Mouse (Mus musculus) limb, embryonic 10.5 days (tissue): ENCODE results near the gene Usb1. TPM values are rescaled to one million over a fixed set of nuclear protein-coding genes. Genes with fewer than 3 reads are reported as not detected.

Experiments
- DNase-seq: peaks from one replicate; pipeline ENCODE4 v3.0.0-alpha.2; 2017; ENCODE audit warnings: low spot score
- H3K27ac ChIP-seq: fragments of 300-500 bp; sonication (generic); 2 replicates; pipeline ENCODE4 v1.5.1; 2016; ENCODE audit warnings: mild to moderate bottlenecking
- H3K27me3 ChIP-seq: fragments of 300-500 bp; sonication (generic); 2 replicates; pipeline ENCODE4 v1.6.1; 2016; ENCODE audit warnings: low read depth, mild to moderate bottlenecking; ENCODE audit not compliant: poor library complexity, severe bottlenecking
- H3K36me3 ChIP-seq: fragments of 300-500 bp; sonication (generic); 2 replicates; pipeline ENCODE4 v1.6.1; 2016; ENCODE audit warnings: mild to moderate bottlenecking, moderate library complexity
- H3K4me1 ChIP-seq: fragments of 300-500 bp; sonication (generic); 2 replicates; pipeline ENCODE4 v1.6.1; 2016
- H3K4me3 ChIP-seq: fragments of 300-500 bp; sonication (generic); 2 replicates; pipeline ENCODE4 v1.5.1; 2016; ENCODE audit warnings: mild to moderate bottlenecking, moderate library complexity
- H3K9me3 ChIP-seq: fragments of 300-500 bp; sonication (generic); replicated peaks from 2 replicates; pipeline ENCODE4 v1.6.1; 2016; ENCODE audit warnings: mild to moderate bottlenecking
- WGBS: fragments of 180-500 bp; shearing (Covaris S2); methylation state at CpG from one replicate; pipeline ENCODE4 v1.1.7; 2016; 5-methylcytosine and 5-hydroxymethylcytosine counted together
- polyA plus RNA-seq: library from polyadenylated mRNA; unstranded; fragments of >200 nt; fragmentation: Nextera tagmentation; extraction: Ambion mirVana; gene quantifications from 2 replicates; pipeline ENCODE4 v1.2.1, GENCODE M21; 2016

Gene Usb1
- 42.0 and 45.2 TPM in 2 replicates for polyA plus RNA-seq

DNA sequence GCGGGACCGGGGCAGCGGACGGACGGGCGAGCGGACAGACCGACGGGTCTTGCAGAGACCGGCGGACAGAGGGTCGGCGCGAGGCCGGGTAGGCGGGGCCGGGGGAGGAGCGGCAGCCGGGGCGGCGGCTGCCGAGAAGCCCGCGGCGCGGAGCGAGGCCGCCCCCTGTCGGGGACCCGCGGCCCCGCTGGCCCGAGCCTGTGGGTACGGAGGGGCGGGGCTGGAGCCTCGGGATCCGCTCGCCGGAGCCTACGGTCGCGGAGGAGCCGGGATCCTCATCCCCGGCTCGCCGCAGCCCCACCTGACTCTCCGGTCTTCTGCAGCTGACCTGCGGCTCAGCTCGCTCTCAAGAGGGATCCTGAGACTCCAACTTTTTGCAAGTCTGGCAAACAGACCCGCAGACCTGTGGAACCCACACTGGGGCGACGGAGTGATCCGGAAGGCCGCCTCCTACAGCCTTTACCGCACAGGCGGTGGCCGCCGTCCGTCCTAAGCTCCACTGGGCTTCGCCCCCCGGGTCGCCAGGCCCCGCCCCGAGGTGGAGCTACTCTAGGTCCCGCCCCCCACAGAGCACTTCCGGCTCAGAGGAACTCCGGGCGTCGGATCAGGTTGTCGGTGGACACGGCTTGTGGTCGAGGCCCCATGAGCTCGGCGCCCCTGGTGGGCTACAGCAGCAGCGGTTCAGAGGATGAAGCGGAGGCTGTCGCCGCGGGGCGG is at the start of gene Usb1, which contains the start of gene Zfp319:
TSS of gene Usb1 (plus strand) at position 565 of the 717 bp plus-strand sequence.
TSS of gene Zfp319 (minus strand) at position 231 of the 717 bp plus-strand sequence.
- H3K4me3 ChIP-seq = peak within 1 kb of the TSS; percentile 90
- no peaks in the 10 kb centered on the region for H3K27me3 ChIP-seq
- WGBS = under 1% methylated on average over 79 of the region's 80 CpGs
- DNase-seq = peak; percentile 97
- H3K36me3 ChIP-seq = peaks cover 49% of the 10 kb centered on the region
- H3K9me3 ChIP-seq = no peaks in the 10 kb centered on the region
- H3K27ac ChIP-seq = peak within 1 kb of the TSS; percentile 97
- H3K4me1 ChIP-seq = peaks cover 35% of the 10 kb centered on the region

DNA sequence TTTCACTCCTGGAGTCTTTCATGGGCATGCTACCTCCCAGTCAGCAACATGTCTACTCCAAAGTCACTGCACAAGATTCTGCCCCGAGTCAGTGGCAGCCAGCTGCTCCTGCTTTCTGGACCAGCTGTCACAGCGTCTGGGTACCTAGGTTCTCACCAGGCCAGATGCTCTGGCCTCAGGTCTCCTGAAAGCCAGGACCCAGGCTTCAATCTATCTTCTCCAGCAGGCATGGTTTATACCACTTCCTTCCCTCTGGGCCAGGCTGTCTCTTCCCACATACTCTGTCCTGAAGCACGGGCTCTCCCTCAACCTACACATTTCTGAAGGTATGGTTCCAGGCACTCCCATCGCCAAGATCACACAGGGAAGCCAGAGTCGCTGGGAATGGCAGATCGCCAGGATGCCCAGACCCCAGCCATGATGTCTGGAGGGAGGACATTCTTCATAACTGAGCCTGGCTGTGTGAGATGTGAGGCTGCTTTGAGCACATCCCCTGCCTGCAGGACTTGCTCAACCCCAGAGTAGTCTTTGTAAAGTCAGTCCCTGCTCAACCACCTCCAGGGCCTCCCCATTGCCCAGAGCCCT is 42.9 kb upstream of the Usb1 start:
- Histone ChIP-seq H3K4me3 (no peak overlapping the region), H3K36me3 (no peaks in the 10 kb centered on the region), H3K27ac (no peak overlapping the region), H3K9me3 (no peaks in the 10 kb centered on the region), H3K4me1 (peaks cover 7% of the 10 kb centered on the region; the same call in 1 of the 2 replicates), H3K27me3 (no peaks in the 10 kb centered on the region)
- DNase-seq = no peak
- WGBS = 76% methylated on average over 6 of the region's 6 CpGs

DNA sequence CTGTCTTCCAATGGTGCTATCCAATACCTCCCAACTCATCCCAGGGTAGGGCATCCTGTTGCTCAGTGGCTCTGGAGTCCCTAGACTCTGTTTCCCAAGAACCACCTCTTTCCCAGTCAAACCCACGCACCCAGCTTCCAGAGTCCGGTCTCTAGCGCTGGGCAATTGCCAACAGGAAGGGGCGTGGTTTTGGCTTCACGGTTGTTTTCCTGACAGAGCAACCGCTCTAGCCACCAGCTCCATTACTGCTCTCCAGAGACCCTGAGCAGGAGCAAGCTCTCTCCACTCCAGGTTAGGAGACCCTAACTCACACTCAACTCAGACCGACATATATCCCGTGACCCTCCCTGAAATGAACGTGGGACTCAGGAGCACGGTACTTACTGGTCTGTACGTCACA is 38.9 kb upstream of the Usb1 start:
- DNase-seq = no peak

DNA sequence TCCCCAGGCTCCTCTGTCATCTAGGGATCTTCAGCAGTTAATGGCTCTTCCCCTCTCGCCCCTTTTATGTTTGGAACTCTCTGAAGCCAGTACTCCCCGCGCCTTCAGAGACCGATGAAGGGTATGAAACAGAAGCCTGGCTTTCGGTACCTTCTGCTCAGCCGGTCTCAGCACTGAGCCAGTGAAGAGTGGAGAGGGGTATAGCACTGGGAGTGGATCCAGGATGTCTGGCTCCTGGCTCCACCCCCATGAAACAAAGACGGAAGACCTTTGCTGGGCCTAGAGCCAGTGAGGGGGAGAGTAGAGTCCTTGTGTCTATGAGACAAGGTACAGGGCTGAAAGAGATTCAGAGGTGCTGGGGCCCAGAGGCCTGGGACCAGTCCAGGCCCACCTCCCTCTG is 38.2 kb upstream of the Usb1 start:
- 77% methylated on average over 7 of the region's 7 CpGs for WGBS
- no peaks in the 10 kb centered on the region for H3K27me3 ChIP-seq
- H3K9me3 ChIP-seq = no peaks in the 10 kb centered on the region
- peaks cover 7% of the 10 kb centered on the region; the same call in 1 of the 2 replicates for H3K4me1 ChIP-seq
- no peak overlapping the region for H3K27ac ChIP-seq
- no peak overlapping the region for H3K4me3 ChIP-seq
- no peak for DNase-seq
- H3K36me3 ChIP-seq = no peaks in the 10 kb centered on the region

More for the DNA sequence above, 38.9 kb upstream of the Usb1 start:
- H3K4me1 ChIP-seq = peaks cover 7% of the 10 kb centered on the region; the same call in 1 of the 2 replicates
- no peaks in the 10 kb centered on the region for H3K36me3 ChIP-seq
- WGBS = 81% methylated on average over 11 of the region's 11 CpGs
- H3K4me3 ChIP-seq = no peak overlapping the region
- H3K27me3 ChIP-seq = no peaks in the 10 kb centered on the region
- H3K27ac ChIP-seq = no peak overlapping the region; the same call in 1 of the 2 replicates
- no peaks in the 10 kb centered on the region for H3K9me3 ChIP-seq

DNA sequence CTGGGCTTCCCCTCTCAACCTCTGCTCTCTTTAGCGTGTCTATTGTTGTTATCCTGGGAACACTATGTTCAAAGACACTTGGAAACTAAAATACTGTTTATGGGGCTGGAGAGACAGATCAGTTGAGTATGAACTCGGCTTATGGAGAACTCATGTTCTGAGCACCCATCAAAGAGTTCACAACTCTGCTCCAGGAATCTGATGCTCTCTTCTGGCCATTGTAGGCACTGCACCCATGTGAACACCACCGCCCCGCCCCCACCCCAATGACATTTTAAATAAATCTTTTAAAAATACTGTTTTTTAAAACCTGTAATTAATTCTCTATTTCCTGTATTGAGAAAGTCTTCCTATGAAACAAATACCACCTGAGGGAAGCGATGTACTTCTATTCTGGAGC is 29.7 kb upstream of the Usb1 start:
- H3K9me3 ChIP-seq = no peaks in the 10 kb centered on the region
- DNase-seq = no peak
- H3K27ac ChIP-seq = no peak overlapping the region
- H3K4me1 ChIP-seq = peaks cover 6% of the 10 kb centered on the region; the same call in 1 of the 2 replicates
- no peak overlapping the region for H3K4me3 ChIP-seq
- no peaks in the 10 kb centered on the region for H3K27me3 ChIP-seq
- WGBS = 24% methylated on average over 5 of the region's 5 CpGs
- no peaks in the 10 kb centered on the region for H3K36me3 ChIP-seq

DNA sequence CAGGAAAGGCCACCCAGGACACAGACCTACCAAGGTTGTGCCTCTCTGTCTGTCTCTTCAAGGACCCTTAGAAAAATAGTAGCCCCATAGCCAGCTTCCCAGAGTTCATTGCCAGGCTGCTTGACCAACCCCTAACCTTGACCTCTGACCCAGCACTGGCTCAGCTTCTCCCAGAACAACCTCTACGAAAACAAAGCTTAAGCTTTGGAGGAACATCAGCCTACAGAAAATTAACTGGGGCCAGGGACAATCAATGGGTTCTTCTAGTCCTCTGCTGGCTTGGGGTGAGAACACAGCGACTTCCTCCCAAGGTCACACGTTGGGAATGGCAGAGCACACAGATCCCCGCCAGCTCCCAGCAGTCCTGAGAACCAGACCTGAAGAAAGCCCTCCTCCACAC is 26.6 kb upstream of the Usb1 start:
- H3K4me1 ChIP-seq = peaks cover 6% of the 10 kb centered on the region; the same call in 1 of the 2 replicates
- H3K27me3 ChIP-seq = no peaks in the 10 kb centered on the region
- H3K4me3 ChIP-seq = no peak overlapping the region
- H3K36me3 ChIP-seq = no peaks in the 10 kb centered on the region
- no peak for DNase-seq
- 69% methylated on average over 4 of the region's 4 CpGs for WGBS
- no peaks in the 10 kb centered on the region for H3K9me3 ChIP-seq
- no peak overlapping the region for H3K27ac ChIP-seq

DNA sequence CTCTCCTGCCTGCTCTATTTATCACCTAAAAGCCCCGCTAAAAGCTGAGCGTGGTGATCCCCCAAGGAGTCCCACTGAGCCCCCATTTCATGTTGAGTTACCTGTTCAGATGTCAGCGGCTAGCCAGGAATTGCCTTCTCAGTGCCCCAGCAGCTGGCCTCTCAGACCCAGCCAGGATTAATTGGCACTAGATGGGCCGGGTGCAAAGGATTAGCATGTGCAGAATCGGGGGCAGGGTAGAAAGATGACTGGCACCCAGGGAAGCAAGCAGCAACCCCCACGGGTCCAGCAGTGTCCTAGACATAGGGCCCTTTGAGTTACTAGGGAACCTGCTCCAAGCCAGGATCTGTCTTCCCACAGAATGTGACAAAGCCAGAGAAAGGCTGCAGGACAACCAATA is 25.7 kb upstream of the Usb1 start, which contains the start of gene Cngb1:
TSS of gene Cngb1 (minus strand) at position 155 of the 400 bp plus-strand sequence.
- Histone ChIP-seq H3K4me1 (peaks cover 6% of the 10 kb centered on the region; the same call in 1 of the 2 replicates), H3K36me3 (no peaks in the 10 kb centered on the region), H3K4me3 (no peak within 1 kb of the TSS), H3K27ac (no peak within 1 kb of the TSS), H3K27me3 (no peaks in the 10 kb centered on the region), H3K9me3 (no peaks in the 10 kb centered on the region)
- DNase-seq = no peak
- WGBS = 51% methylated on average over 6 of the region's 6 CpGs

DNA sequence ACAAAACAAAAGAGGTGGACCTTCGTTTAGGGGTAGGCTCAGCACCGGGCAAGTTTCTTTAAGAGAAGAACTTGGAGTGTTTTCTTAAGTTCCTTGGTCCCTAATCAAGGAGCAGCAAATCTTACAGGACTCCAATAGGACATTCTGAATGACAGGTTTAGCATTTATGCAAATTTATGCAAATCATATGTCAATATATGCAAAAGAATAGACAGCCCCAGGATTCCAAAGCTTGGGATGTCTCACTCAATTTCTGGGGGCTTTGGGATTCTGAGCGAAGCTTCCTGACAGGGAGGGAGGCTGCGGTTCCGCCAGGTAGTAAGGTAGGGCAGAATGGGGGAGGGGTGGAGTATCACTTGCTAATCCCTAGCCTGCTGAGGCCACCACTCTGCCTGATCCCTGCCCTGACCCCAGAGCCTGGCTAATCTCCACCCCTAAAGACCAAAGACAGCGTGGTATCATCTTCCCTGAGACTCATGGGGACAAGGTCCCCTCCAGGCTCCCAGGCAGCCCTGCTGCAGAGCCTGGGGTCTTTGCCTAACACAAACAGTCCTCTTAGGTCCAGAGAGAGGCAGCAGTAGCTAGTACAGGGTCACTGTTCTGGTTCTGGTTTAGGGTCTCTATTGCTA is 21.6 kb upstream of the Usb1 start, which contains the start of gene Tepp:
TSS of gene Tepp (plus strand) at position 225 of the 629 bp plus-strand sequence.
- no peaks in the 10 kb centered on the region for H3K36me3 ChIP-seq
- no peaks in the 10 kb centered on the region for H3K9me3 ChIP-seq
- 24% methylated on average over 6 of the region's 6 CpGs for WGBS
- H3K4me3 ChIP-seq = no peak within 1 kb of the TSS
- peaks cover 6% of the 10 kb centered on the region; the same call in 1 of the 2 replicates for H3K4me1 ChIP-seq
- no peak for DNase-seq
- H3K27me3 ChIP-seq = no peaks in the 10 kb centered on the region
- H3K27ac ChIP-seq = no peak within 1 kb of the TSS

DNA sequence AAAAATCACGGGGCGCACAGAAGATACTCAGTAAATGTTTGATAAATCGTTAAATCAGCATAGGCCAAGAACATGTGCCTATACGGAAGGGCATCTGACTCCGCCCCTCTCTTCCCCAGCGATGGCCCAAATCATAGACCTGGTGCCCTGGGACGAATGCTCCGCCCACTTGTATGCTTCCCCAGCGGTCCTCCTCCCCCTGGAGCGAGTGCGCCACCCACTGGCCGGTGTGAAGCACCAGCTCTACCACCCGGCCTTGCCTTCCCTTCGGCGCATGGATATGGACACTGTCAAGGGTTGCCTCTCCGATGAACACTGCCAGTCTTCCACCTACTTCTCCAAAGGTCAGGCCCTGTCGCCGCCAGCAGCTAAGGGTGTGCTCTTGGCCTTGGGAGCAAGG is 19.2 kb upstream of the Usb1 start:
- H3K36me3 ChIP-seq = no peaks in the 10 kb centered on the region
- no peaks in the 10 kb centered on the region for H3K9me3 ChIP-seq
- no peaks in the 10 kb centered on the region for H3K27me3 ChIP-seq
- 70% methylated on average over 18 of the region's 18 CpGs for WGBS
- no peaks in the 10 kb centered on the region for H3K4me1 ChIP-seq
- H3K27ac ChIP-seq = no peak overlapping the region
- DNase-seq = peak; percentile 37
- no peak overlapping the region for H3K4me3 ChIP-seq

DNA sequence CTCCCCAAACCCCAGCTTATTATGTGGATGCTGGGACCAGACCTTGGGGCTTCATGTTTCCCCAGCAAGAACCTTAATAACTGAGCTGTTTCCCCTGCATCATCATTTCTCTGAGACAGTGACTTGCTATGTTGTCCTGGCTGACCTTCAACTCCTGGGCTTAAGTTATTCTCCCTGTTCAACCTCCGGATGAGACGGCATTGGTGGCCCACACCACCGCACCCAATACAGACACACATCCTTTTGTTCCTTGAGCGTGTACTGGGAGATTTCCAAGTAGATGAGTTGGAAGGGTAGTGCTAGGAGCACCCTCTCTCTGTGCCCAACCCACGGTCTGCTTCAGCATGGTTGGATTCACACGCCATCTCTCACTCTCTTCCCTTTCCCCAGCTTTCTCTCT is 18.2 kb upstream of the Usb1 start:
- H3K4me3 ChIP-seq = no peak overlapping the region
- H3K36me3 ChIP-seq = no peaks in the 10 kb centered on the region
- H3K9me3 ChIP-seq = no peaks in the 10 kb centered on the region
- DNase-seq = no peak
- peaks cover 6% of the 10 kb centered on the region; the same call in 1 of the 2 replicates for H3K27me3 ChIP-seq
- H3K27ac ChIP-seq = no peak overlapping the region
- no peaks in the 10 kb centered on the region for H3K4me1 ChIP-seq
- 91% methylated on average over 6 of the region's 6 CpGs for WGBS

DNA sequence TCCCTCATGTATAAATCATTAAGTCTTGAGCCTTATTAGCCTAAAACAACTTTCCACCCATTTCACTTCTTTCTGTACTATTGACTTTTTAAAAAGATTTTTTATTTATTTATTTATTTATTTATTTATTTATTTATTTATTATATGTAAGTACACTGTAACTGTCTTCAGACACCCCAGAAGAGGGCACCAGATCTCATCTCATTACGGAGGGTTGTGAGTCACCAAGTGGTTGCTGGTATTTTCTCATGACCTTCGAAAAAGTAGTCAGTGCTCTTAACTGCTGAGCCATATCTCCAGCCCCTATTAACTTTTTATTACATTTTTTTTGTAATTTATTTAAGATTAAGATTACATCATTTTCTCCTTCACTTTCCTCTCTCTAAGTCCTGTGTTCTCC is 17.4 kb upstream of the Usb1 start:
- H3K27ac ChIP-seq = no peak overlapping the region
- no peaks in the 10 kb centered on the region for H3K9me3 ChIP-seq
- no peaks in the 10 kb centered on the region for H3K36me3 ChIP-seq
- H3K27me3 ChIP-seq = peaks cover 14% of the 10 kb centered on the region
- no peak overlapping the region for H3K4me3 ChIP-seq
- H3K4me1 ChIP-seq = peaks cover 1% of the 10 kb centered on the region
- no peak for DNase-seq
- WGBS = 78% methylated on average over 2 of the region's 2 CpGs

DNA sequence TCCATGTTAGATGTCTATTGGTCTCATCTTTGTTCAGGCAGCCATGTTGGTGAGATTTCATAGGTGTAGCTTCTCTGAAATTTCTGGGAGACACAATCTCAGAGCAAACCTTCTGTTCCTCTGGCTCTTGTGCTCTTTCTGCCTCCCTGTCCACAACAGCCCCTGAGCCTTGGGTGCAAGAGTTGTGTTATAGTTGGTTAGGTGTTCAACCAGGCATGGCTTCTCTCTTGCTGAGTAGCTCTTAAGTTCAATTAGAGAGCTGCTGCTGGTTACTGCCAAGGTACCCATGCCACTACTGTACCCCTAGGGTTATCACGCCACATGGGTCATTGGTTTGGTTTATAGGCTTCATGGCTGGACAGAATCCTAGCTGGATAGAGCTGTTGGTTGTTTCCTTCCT is 16.7 kb upstream of the Usb1 start:
- WGBS = 93% methylated on average over 1 of the region's 1 CpGs
- DNase-seq = no peak

More for the DNA sequence above, 16.7 kb upstream of the Usb1 start:
- Histone ChIP-seq H3K27ac (no peak overlapping the region), H3K36me3 (no peaks in the 10 kb centered on the region), H3K27me3 (peaks cover 20% of the 10 kb centered on the region), H3K9me3 (no peaks in the 10 kb centered on the region), H3K4me3 (no peak overlapping the region), H3K4me1 (peaks cover 8% of the 10 kb centered on the region)
